Mouse (Mus musculus) ovary, postnatal 14 days (tissue): ENCODE measurements around the gene Cdkal1.

ENCODE experiments used
- DNase-seq: peaks from one replicate; pipeline ENCODE4 v3.0.0; 2022; ENCODE audit warnings: low spot score

Gene Cdkal1

GRCm38 (mm10) chr13:29580009-29580408 lies 275.5 kb downstream of the Cdkal1 start:
- no peak for DNase-seq

- DNase-seq: no peak
Measured at GRCm38 (mm10) chr13:29578621-29579020, 276.9 kb downstream of the Cdkal1 start.

- no peak for DNase-seq
Measured at GRCm38 (mm10) chr13:29574784-29575183, 280.7 kb downstream of the Cdkal1 start.

- no peak for DNase-seq
Measured at GRCm38 (mm10) chr13:29572477-29572876, 283.0 kb downstream of the Cdkal1 start.

- DNase-seq: no peak
Measured at GRCm38 (mm10) chr13:29565710-29566109, 289.8 kb downstream of the Cdkal1 start.

GRCm38 (mm10) chr13:29559188-29559587 lies 296.3 kb downstream of the Cdkal1 start:
- no peak for DNase-seq

GRCm38 (mm10) chr13:29555160-29555785 lies 300.2 kb downstream of the Cdkal1 start:
- no peak for DNase-seq

GRCm38 (mm10) chr13:29553792-29554191 lies 301.7 kb downstream of the Cdkal1 start:
- no peak for DNase-seq

GRCm38 (mm10) chr13:29552322-29552870 lies 303.1 kb downstream of the Cdkal1 start:
- no peak for DNase-seq

- no peak for DNase-seq
Measured at GRCm38 (mm10) chr13:29550886-29551285, 304.6 kb downstream of the Cdkal1 start.

GRCm38 (mm10) chr13:29550203-29550602 lies 305.3 kb downstream of the Cdkal1 start:
- DNase-seq: no peak

- DNase-seq: no peak
Measured at GRCm38 (mm10) chr13:29549761-29550160, 305.7 kb downstream of the Cdkal1 start.

GRCm38 (mm10) chr13:29537906-29538305 lies 317.6 kb downstream of the Cdkal1 start:
- no peak for DNase-seq

- no peak for DNase-seq
Measured at GRCm38 (mm10) chr13:29533586-29533985, 321.9 kb downstream of the Cdkal1 start.

- DNase-seq: no peak
Measured at GRCm38 (mm10) chr13:29528344-29528743, 327.1 kb downstream of the Cdkal1 start.

GRCm38 (mm10) chr13:29521321-29521720 lies 334.2 kb downstream of the Cdkal1 start:
- no peak for DNase-seq

- no peak for DNase-seq
Measured at GRCm38 (mm10) chr13:29514071-29514470, 341.4 kb downstream of the Cdkal1 start.

GRCm38 (mm10) chr13:29504861-29505568 lies 350.5 kb downstream of the Cdkal1 start:
- no peak for DNase-seq

- no peak for DNase-seq
Measured at GRCm38 (mm10) chr13:29503147-29504044, 352.1 kb downstream of the Cdkal1 start.

GRCm38 (mm10) chr13:29502481-29503146 lies 352.9 kb downstream of the Cdkal1 start:
- DNase-seq: no peak

- DNase-seq: no peak
Measured at GRCm38 (mm10) chr13:29501173-29501572, 354.3 kb downstream of the Cdkal1 start.

- DNase-seq: no peak
Measured at GRCm38 (mm10) chr13:29499750-29500149, 355.7 kb downstream of the Cdkal1 start.
